8 mouse cellular contexts compared by ENCODE assay signal in genomic region chr4:82934308-82934707, GRCm38 (mm10). TPM values are rescaled to one million over a fixed set of nuclear protein-coding genes. Genes with fewer than 3 reads are reported as not detected.
A peak's percentile ranks its signal among the peaks of the same experiment; 100 is the strongest.
DNase-seq lines count a peak whose midpoint lies in the region; ATAC-seq and TF ChIP-seq lines count a peak whose summit lies in the region.

No protein-coding gene starts in this region.

- no peaks in the 10 kb centered on the region for H3K36me3 ChIP-seq in forebrain, embryonic 15.5 days
- no peaks in the 10 kb centered on the region for H3K36me3 ChIP-seq in hindbrain, embryonic 14.5 days (replicated peaks; ENCODE audit: control insufficient read depth, insufficient read depth)
- peaks cover 39% of the 10 kb centered on the region for H3K36me3 ChIP-seq in lung, embryonic 14.5 days (ENCODE audit: insufficient read depth)
- no peaks in the 10 kb centered on the region for H3K36me3 ChIP-seq in small intestine, adult 2 months (ENCODE audit: control insufficient read depth, insufficient read depth, low read length)

- DNase-seq in left cerebral cortex, adult 2 months (ENCODE audit: extremely low spot score in 1 of 2, low spot score in 2 of 2): no peak
- no peak for DNase-seq in left cerebral cortex, adult 8-10 months (ENCODE audit: low spot score in 2 of 2)
- DNase-seq in brain, embryonic 14.5 days (ENCODE audit: low read depth): peak; percentile 88
- DNase-seq in hindbrain, embryonic 14.5 days (ENCODE audit: low spot score): peak; percentile 74
- peak; percentile 65 for DNase-seq in lung, embryonic 14.5 days
- no peak for DNase-seq in thymus, postnatal 4 days

- peak; percentile 93 for ATAC-seq in forebrain, embryonic 15.5 days (replicated peaks)
- peak; percentile 91 for ATAC-seq in hindbrain, embryonic 14.5 days (ENCODE audit: low FRiP score)
- peak; percentile 79; the same call in 1 of the 2 replicates for ATAC-seq in lung, embryonic 14.5 days (ENCODE audit: insufficient read depth)

- no peaks in the 10 kb centered on the region for H3K27me3 ChIP-seq in forebrain, embryonic 15.5 days
- H3K27me3 ChIP-seq in hindbrain, embryonic 14.5 days (ENCODE audit: control insufficient read depth, insufficient read depth, low read length): no peaks in the 10 kb centered on the region
- H3K27me3 ChIP-seq in lung, embryonic 14.5 days (ENCODE audit: insufficient read depth, low read length): no peaks in the 10 kb centered on the region
- no peaks in the 10 kb centered on the region for H3K27me3 ChIP-seq in small intestine, adult 2 months (ENCODE audit: control insufficient read depth, insufficient read depth, low read length)

- TF ChIP-seq CTCF in left cerebral cortex, adult 2 months (IDR thresholded peaks at IDR 0.05): peak; percentile 43
- TF ChIP-seq CTCF in brain, embryonic 14.5 days (IDR thresholded peaks at IDR 0.05; ENCODE audit: borderline replicate concordance, extremely low read depth, insufficient read depth, insufficient read length): peak; percentile 70; the same call in 1 of the 2 replicates
- TF ChIP-seq CTCF in lung, embryonic 14.5 days (IDR thresholded peaks at IDR 0.05; ENCODE audit: low read depth): peak; percentile 61
- TF ChIP-seq CTCF in small intestine, adult 2 months (IDR thresholded peaks at IDR 0.05; ENCODE audit: extremely low read depth, insufficient read length, insufficient replicate concordance, low read depth, low read length): peak; percentile 45; the same call in 1 of the 2 replicates

- no peak overlapping the region for H3K4me2 ChIP-seq in forebrain, embryonic 15.5 days (replicated peaks)
- H3K4me2 ChIP-seq in hindbrain, embryonic 14.5 days (replicated peaks): peak overlapping the region; percentile 42; the same call in 1 of the 2 replicates
- no peak overlapping the region for H3K4me2 ChIP-seq in lung, embryonic 14.5 days

- no peak for TF ChIP-seq POLR2A in brain, embryonic 14.5 days (IDR thresholded peaks at IDR 0.05; ENCODE audit: borderline replicate concordance, extremely low read depth, insufficient read depth, insufficient read length, poor library complexity, severe bottlenecking)
- TF ChIP-seq POLR2A in small intestine, adult 2 months (IDR thresholded peaks at IDR 0.05; ENCODE audit: low read depth, low read length): no peak

- WGBS in forebrain, embryonic 15.5 days: 6% methylated on average over 5 of the region's 5 CpGs
- WGBS in hindbrain, embryonic 14.5 days: 5% methylated on average over 5 of the region's 5 CpGs
- 13% methylated on average over 5 of the region's 5 CpGs for WGBS in lung, embryonic 14.5 days
- 5% methylated on average over 5 of the region's 5 CpGs for WGBS in small intestine, adult 2 months

- peaks cover 25% of the 10 kb centered on the region; the same call in 1 of the 2 replicates for H3K4me1 ChIP-seq in forebrain, embryonic 15.5 days
- 0 out of 2 replicates have a peak, but pooled peaks cover 5% of the 10 kb centered on the region for H3K4me1 ChIP-seq in hindbrain, embryonic 14.5 days (replicated peaks; ENCODE audit: control insufficient read depth, insufficient read depth, low read length)
- no peaks in the 10 kb centered on the region for H3K4me1 ChIP-seq in lung, embryonic 14.5 days (ENCODE audit: insufficient read depth)
- H3K4me1 ChIP-seq in small intestine, adult 2 months (ENCODE audit: control insufficient read depth, insufficient read depth, insufficient read length, low read length): peaks cover 3% of the 10 kb centered on the region; the same call in 1 of the 2 replicates

- H3K9ac ChIP-seq in forebrain, embryonic 15.5 days (replicated peaks): no peak overlapping the region
- H3K9ac ChIP-seq in hindbrain, embryonic 14.5 days: no peak overlapping the region
- no peak overlapping the region for H3K9ac ChIP-seq in lung, embryonic 14.5 days

- H3K9me3 ChIP-seq in forebrain, embryonic 15.5 days: no peaks in the 10 kb centered on the region
- H3K9me3 ChIP-seq in hindbrain, embryonic 14.5 days (ENCODE audit: control insufficient read depth, low read length): no peaks in the 10 kb centered on the region
- H3K9me3 ChIP-seq in lung, embryonic 14.5 days (ENCODE audit: low read depth, low read length): no peaks in the 10 kb centered on the region

- intact Hi-C loops in left cerebral cortex, adult 2 months (cut with DNase I): loop anchor here (1.0 to 10.0 kb wide), 6 partner anchors 77 to 1760 kb away; partner anchors contain the start of gene Zdhhc21

- peak overlapping the region; percentile 73 for H3K27ac ChIP-seq in left cerebral cortex, adult 2 months
- peak overlapping the region; percentile 81 for H3K27ac ChIP-seq in forebrain, embryonic 15.5 days (replicated peaks)
- H3K27ac ChIP-seq in hindbrain, embryonic 14.5 days: peak overlapping the region; percentile 7; the same call in 1 of the 2 replicates
- H3K27ac ChIP-seq in lung, embryonic 14.5 days (ENCODE audit: low read depth): no peak overlapping the region
- no peak overlapping the region for H3K27ac ChIP-seq in small intestine, adult 2 months (ENCODE audit: insufficient read depth, low read depth, low read length)

- H3K4me3 ChIP-seq in left cerebral cortex, adult 2 months: peak overlapping the region; percentile 39
- H3K4me3 ChIP-seq in forebrain, embryonic 15.5 days: no peak overlapping the region
- H3K4me3 ChIP-seq in hindbrain, embryonic 14.5 days (replicated peaks; ENCODE audit: low read length): no peak overlapping the region
- H3K4me3 ChIP-seq in lung, embryonic 14.5 days (ENCODE audit: low read depth, low read length): no peak overlapping the region
- no peak overlapping the region for H3K4me3 ChIP-seq in small intestine, adult 2 months (ENCODE audit: low read depth, low read length)

RNA-seq across cellular contexts. Expression of gene Cer1, which starts 49.4 kb away (rescaled TPM):
- under 1 TPM; 0.19 to 0.52 TPM for total RNA-seq in left cerebral cortex, adult 2 months (2021)
- under 1 TPM in 3 of 4 experiments, not detected in 1; 0.28 to 0.89 (median 0.37) TPM for total RNA-seq in left cerebral cortex, adult 8-10 months (2022)
- 0.05 and 0.21 TPM in 2 replicates for polyA plus RNA-seq in brain, embryonic 14.5 days (2012; rRNA removed)
- 0.19 and 0.27 TPM in 2 replicates for polyA plus RNA-seq in forebrain, embryonic 15.5 days (2015; fragmentation: Nextera tagmentation; extraction: Ambion mirVana)
- polyA plus RNA-seq in hindbrain, embryonic 14.5 days (2014; fragmentation: Nextera tagmentation; extraction: Ambion mirVana): not detected in 2 replicates
- 3.1 and 3.9 TPM in 2 replicates for polyA plus RNA-seq in lung, embryonic 14.5 days (2014; fragmentation: Nextera tagmentation; extraction: Ambion mirVana)
- polyA plus RNA-seq in small intestine, adult 2 months (2012; rRNA removed): not detected in 2 replicates

Comparison
In these comparisons a context has a peak if more than half of its experiments do, and no peak if none do; other contexts are left out.
1. DNase-seq: peak in brain, embryonic 14.5 days (single experiment), hindbrain, embryonic 14.5 days (single experiment) and lung, embryonic 14.5 days (single experiment); none in left cerebral cortex, adult 2 months (0 of 2), left cerebral cortex, adult 8-10 months (0 of 2) and thymus, postnatal 4 days (single experiment).
2. H3K27ac ChIP-seq: peak in left cerebral cortex, adult 2 months (single experiment), forebrain, embryonic 15.5 days (single experiment) and hindbrain, embryonic 14.5 days (single experiment); none in lung, embryonic 14.5 days (single experiment) and small intestine, adult 2 months (single experiment).
3. Peak in every context shown above with its lines, with median percentiles within 50 percentile points of each other: CTCF ChIP-seq and ATAC-seq.